Comparison of ENCODE assay signal across 11 mouse cellular contexts in the genomic region with DNA sequence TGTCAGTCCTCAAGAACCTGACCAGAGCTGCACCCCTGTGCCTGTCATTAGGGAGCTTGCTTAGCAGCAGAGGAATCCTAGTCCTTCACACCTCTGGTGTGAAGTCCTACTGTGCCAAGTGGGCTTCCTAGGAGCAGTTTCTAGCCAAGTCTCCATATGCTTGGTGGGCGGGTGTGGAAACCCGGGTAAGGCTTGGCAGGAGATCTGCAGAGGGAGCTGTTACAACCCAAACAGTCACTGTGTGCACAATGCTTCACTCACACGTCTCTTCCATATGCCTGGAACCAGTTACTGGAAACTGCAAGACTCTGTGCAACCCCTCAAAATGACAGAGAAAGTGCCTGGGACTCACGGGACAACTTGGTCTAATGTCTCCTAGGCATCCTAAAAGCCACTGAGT. TPM values are rescaled to one million over a fixed set of nuclear protein-coding genes. Genes with fewer than 3 reads are reported as not detected.
DNase-seq lines count a peak whose midpoint lies in the region; ATAC-seq and TF ChIP-seq lines count a peak whose summit lies in the region.
"Had no signal": no experiment of that assay in that cellular context is flagged by ENCODE, and none has a peak within 500 bp of the region (broad histone marks: within the 10 kb centered on the region; RNA-seq: fewer than 3 reads in every experiment).

No protein-coding gene starts in this region.

- no peak for TF ChIP-seq POLR2A in limb, embryonic 14.5 days (IDR thresholded peaks at IDR 0.05; ENCODE audit: borderline replicate concordance, extremely low read depth, insufficient read depth, insufficient read length)

- peak; percentile 8 for DNase-seq in limb, embryonic 14.5 days (ENCODE audit: low spot score)
- no peak for DNase-seq in limb, embryonic 10.5 days (ENCODE audit: low spot score)
- DNase-seq in left cerebral cortex, postnatal 10 days (ENCODE audit: extremely low spot score in 1 of 2, low spot score in 2 of 2), result peak; percentile 63 to 87
- peak; percentile 81 to 90 for DNase-seq in right cerebral cortex, postnatal 36 days (ENCODE audit: low spot score in 2 of 2)
- DNase-seq in Muller cell, postnatal 12 days (ENCODE audit: inconsistent ontology term), result no peak
- no peak for DNase-seq in gastrocnemius, postnatal 4 days (ENCODE audit: low spot score in 2 of 2)
- DNase-seq: heart, adult 18-20 months; thymus, adult 2 months had no signal

- H3K36me3 ChIP-seq in limb, embryonic 14.5 days (ENCODE audit: control insufficient read depth, insufficient read depth, low read length), result no peaks in the 10 kb centered on the region
- no peaks in the 10 kb centered on the region for H3K36me3 ChIP-seq in limb, embryonic 10.5 days
- no peaks in the 10 kb centered on the region for H3K36me3 ChIP-seq in intestine, embryonic 15.5 days
- H3K36me3 ChIP-seq: kidney, embryonic 15.5 days had no signal

- no peak overlapping the region for H3K4me3 ChIP-seq in limb, embryonic 14.5 days (replicated peaks; ENCODE audit: low read length)
- H3K4me3 ChIP-seq in limb, embryonic 10.5 days, result no peak overlapping the region
- H3K4me3 ChIP-seq in intestine, embryonic 15.5 days (replicated peaks), result no peak overlapping the region
- H3K4me3 ChIP-seq: kidney, embryonic 15.5 days had no signal

- H3K27ac ChIP-seq in limb, embryonic 14.5 days (replicated peaks; ENCODE audit: low read depth, low read length), result no peak overlapping the region
- H3K27ac ChIP-seq in limb, embryonic 10.5 days, result no peak overlapping the region
- no peak overlapping the region for H3K27ac ChIP-seq in intestine, embryonic 15.5 days
- H3K27ac ChIP-seq: kidney, embryonic 15.5 days had no signal

- no peaks in the 10 kb centered on the region for H3K9me3 ChIP-seq in limb, embryonic 14.5 days (ENCODE audit: control insufficient read depth, low read length)
- H3K9me3 ChIP-seq in limb, embryonic 10.5 days (replicated peaks), result no peaks in the 10 kb centered on the region
- H3K9me3 ChIP-seq in intestine, embryonic 15.5 days, result no peaks in the 10 kb centered on the region
- H3K9me3 ChIP-seq: kidney, embryonic 15.5 days had no signal

- H3K4me2 ChIP-seq in limb, embryonic 14.5 days (replicated peaks; ENCODE audit: low read depth, low read length, severe bottlenecking), result no peak overlapping the region
- H3K4me2 ChIP-seq in intestine, embryonic 15.5 days (replicated peaks), result no peak overlapping the region
- H3K4me2 ChIP-seq: kidney, embryonic 15.5 days had no signal

- no peak overlapping the region for H3K9ac ChIP-seq in limb, embryonic 14.5 days (ENCODE audit: low read depth, low read length, severe bottlenecking)
- H3K9ac ChIP-seq in intestine, embryonic 15.5 days, result no peak overlapping the region
- H3K9ac ChIP-seq: kidney, embryonic 15.5 days had no signal

- no peak for ATAC-seq in limb, embryonic 14.5 days (ENCODE audit: low FRiP score, low read depth)
- ATAC-seq in intestine, embryonic 15.5 days, result peak; percentile 24; the same call in 1 of the 2 replicates
- ATAC-seq in inflammation-experienced regulatory T-cells, adult 6 months, result no peak

- no peaks in the 10 kb centered on the region for H3K27me3 ChIP-seq in limb, embryonic 14.5 days (ENCODE audit: control insufficient read depth, insufficient read depth, low read length)
- H3K27me3 ChIP-seq in limb, embryonic 10.5 days (ENCODE audit: low read depth, poor library complexity, severe bottlenecking), result no peaks in the 10 kb centered on the region
- no peaks in the 10 kb centered on the region for H3K27me3 ChIP-seq in intestine, embryonic 15.5 days (replicated peaks)
- H3K27me3 ChIP-seq: kidney, embryonic 15.5 days had no signal

- whole genome bisulfite sequencing in limb, embryonic 14.5 days, result 30% methylated on average over 4 of the region's 4 CpGs
- WGBS in limb, embryonic 10.5 days, result 45% methylated on average over 4 of the region's 4 CpGs
- 38% methylated on average over 4 of the region's 4 CpGs for WGBS in intestine, embryonic 15.5 days

- intact Hi-C loops in left cerebral cortex, postnatal 10 days (cut with DNase I), result no loop called here

- H3K4me1 ChIP-seq in limb, embryonic 14.5 days (ENCODE audit: control insufficient read depth, insufficient read depth, low read length), result no peaks in the 10 kb centered on the region
- H3K4me1 ChIP-seq in limb, embryonic 10.5 days, result no peaks in the 10 kb centered on the region
- 0 out of 2 replicates have a peak, but pooled peaks cover 3% of the 10 kb centered on the region for H3K4me1 ChIP-seq in intestine, embryonic 15.5 days (replicated peaks)
- H3K4me1 ChIP-seq: kidney, embryonic 15.5 days had no signal

RNA-seq across cellular contexts. Expression of a gene that starts 33.5 kb away (rescaled TPM):
- polyA plus RNA-seq in limb, embryonic 14.5 days (2012; rRNA removed), result 40.6 and 40.8 TPM in 2 replicates
- polyA plus RNA-seq in limb, embryonic 14.5 days (2014; fragmentation: Nextera tagmentation; extraction: Ambion mirVana), result 28.7 and 32.1 TPM in 2 replicates
- polyA plus RNA-seq in limb, embryonic 10.5 days (2016; fragmentation: Nextera tagmentation; extraction: Ambion mirVana), result 47.1 and 49.7 TPM in 2 replicates
- polyA plus RNA-seq in intestine, embryonic 15.5 days (2015; fragmentation: Nextera tagmentation; extraction: Ambion mirVana), result 33.6 and 35.4 TPM in 2 replicates
- 100 to 1,000 TPM; 123 to 124 TPM for total RNA-seq in left cerebral cortex, postnatal 10 days (2021)
- polyA plus RNA-seq in inflammation-experienced regulatory T-cells, adult 6 months (2017; shearing (Covaris generic)), result 100 to 1,000 TPM in 1 of 3 experiments, 10 to 100 TPM in 2; 95.3 to 104 (median 98.9) TPM
- total RNA-seq in gastrocnemius, postnatal 4 days (2021), result 10 to 100 TPM; 16.9 to 18.7 TPM

Comparison
In these comparisons a context has a peak if more than half of its experiments do, and no peak if none do; other contexts are left out.
1. DNase-seq: peak in limb, embryonic 14.5 days (single experiment), left cerebral cortex, postnatal 10 days (2 of 2) and right cerebral cortex, postnatal 36 days (2 of 2); none in limb, embryonic 10.5 days (single experiment), Muller cell, postnatal 12 days (single experiment) and gastrocnemius, postnatal 4 days (0 of 2).